In genomic region chr15:81060975-81061374, GRCm38 (mm10) we compare ENCODE assay signal across 15 mouse cellular contexts.
DNase-seq lines count a peak whose midpoint lies in the region; ATAC-seq and TF ChIP-seq lines count a peak whose summit lies in the region.
"Had no signal": no experiment of that assay in that cellular context is flagged by ENCODE, and none has a peak within 500 bp of the region (broad histone marks: within the 10 kb centered on the region; RNA-seq: fewer than 3 reads in every experiment).

No protein-coding gene starts in this region.

- no peaks in the 10 kb centered on the region for H3K79me2 ChIP-seq in heart, adult 2 months (replicated peaks; ENCODE audit: control insufficient read depth, insufficient read depth, low read length)

- no peaks in the 10 kb centered on the region for H3K9me3 ChIP-seq in liver, postnatal 0 days (ENCODE audit: low read length)
- H3K9me3 ChIP-seq in ES-E14 (ENCODE audit: control insufficient read depth, insufficient read depth, low read depth, low read length) = no peaks in the 10 kb centered on the region
- H3K9me3 ChIP-seq in stomach, postnatal 0 days (ENCODE audit: control insufficient read depth, low read length) = no peaks in the 10 kb centered on the region
- no peaks in the 10 kb centered on the region for H3K9me3 ChIP-seq in midbrain, embryonic 11.5 days (ENCODE audit: control insufficient read depth, low read length)
- H3K9me3 ChIP-seq: embryonic facial prominence, embryonic 12.5 days; forebrain, embryonic 15.5 days; liver, embryonic 12.5 days had no signal

- H3K27ac ChIP-seq in heart, adult 2 months = no peak overlapping the region
- no peak overlapping the region for H3K27ac ChIP-seq in liver, postnatal 0 days (ENCODE audit: low read depth)
- H3K27ac ChIP-seq in ES-E14 (ENCODE audit: insufficient read depth, low read depth, low read length, poor library complexity, severe bottlenecking) = no peak overlapping the region
- no peak overlapping the region for H3K27ac ChIP-seq in stomach, postnatal 0 days (replicated peaks)
- H3K27ac ChIP-seq in midbrain, embryonic 11.5 days (ENCODE audit: low read depth, low read length) = no peak overlapping the region
- H3K27ac ChIP-seq: forebrain, embryonic 15.5 days; liver, embryonic 12.5 days had no signal

- no peak overlapping the region for H3K4me2 ChIP-seq in liver, postnatal 0 days (ENCODE audit: low read depth, low read length)
- H3K4me2 ChIP-seq in stomach, postnatal 0 days (replicated peaks; ENCODE audit: low read depth) = no peak overlapping the region
- H3K4me2 ChIP-seq in midbrain, embryonic 11.5 days = no peak overlapping the region
- H3K4me2 ChIP-seq: embryonic facial prominence, embryonic 12.5 days; forebrain, embryonic 15.5 days; liver, embryonic 12.5 days had no signal

- peak; percentile 16; the same call in 1 of the 2 replicates for TF ChIP-seq CTCF in heart, adult 2 months (IDR thresholded peaks at IDR 0.05)
- TF ChIP-seq CTCF in liver, postnatal 0 days (IDR thresholded peaks at IDR 0.05; ENCODE audit: low read depth) = peak; percentile 51
- TF ChIP-seq CTCF in stomach, postnatal 0 days (IDR thresholded peaks at IDR 0.05; ENCODE audit: low read depth) = peak; percentile 52

- intact Hi-C loops in heart, adult 2 months (cut with DNase I) = no loop called here
- intact Hi-C loops in heart, postnatal 36 days (cut with DNase I) = no loop called here

- H3K27me3 ChIP-seq in heart, adult 2 months (ENCODE audit: control insufficient read depth, insufficient read depth, low read length) = no peaks in the 10 kb centered on the region
- no peaks in the 10 kb centered on the region for H3K27me3 ChIP-seq in liver, postnatal 0 days (ENCODE audit: insufficient read depth, low read length)
- H3K27me3 ChIP-seq in stomach, postnatal 0 days (ENCODE audit: control insufficient read depth, insufficient read depth, low read length) = no peaks in the 10 kb centered on the region
- no peaks in the 10 kb centered on the region for H3K27me3 ChIP-seq in midbrain, embryonic 11.5 days (ENCODE audit: control insufficient read depth, insufficient read depth, low read length)
- H3K27me3 ChIP-seq: embryonic facial prominence, embryonic 12.5 days; forebrain, embryonic 15.5 days; liver, embryonic 12.5 days; megakaryocyte, embryonic 14.5 days had no signal

- H3K4me1 ChIP-seq in heart, adult 2 months (ENCODE audit: control insufficient read depth, insufficient read depth, low read length) = no peaks in the 10 kb centered on the region
- peaks cover 9% of the 10 kb centered on the region; the same call in 1 of the 2 replicates for H3K4me1 ChIP-seq in liver, postnatal 0 days (ENCODE audit: insufficient read depth)
- no peaks in the 10 kb centered on the region; a peak in 1 of 4 replicates for H3K4me1 ChIP-seq in ES-E14 (ENCODE audit: control insufficient read depth in 2 of 2, insufficient read depth in 2 of 2, low read length in 2 of 2, poor library complexity in 1 of 2)
- 0 out of 2 replicates have a peak, but pooled peaks cover 5% of the 10 kb centered on the region for H3K4me1 ChIP-seq in stomach, postnatal 0 days (replicated peaks; ENCODE audit: control insufficient read depth, insufficient read depth)
- H3K4me1 ChIP-seq in midbrain, embryonic 11.5 days (ENCODE audit: control insufficient read depth, insufficient read depth, low read length) = 0 out of 2 replicates have a peak, but pooled peaks cover 7% of the 10 kb centered on the region

- WGBS in heart, adult 2 months = 98% methylated on average over 2 of the region's 2 CpGs
- 86% methylated on average over 2 of the region's 2 CpGs for WGBS in liver, postnatal 0 days (ENCODE audit: insufficient replicate concordance)
- 92% methylated on average over 2 of the region's 2 CpGs for WGBS in stomach, postnatal 0 days
- WGBS in midbrain, embryonic 11.5 days = 85% methylated on average over 2 of the region's 2 CpGs

- TF ChIP-seq EP300 in heart, adult 2 months (IDR thresholded peaks at IDR 0.05; ENCODE audit: insufficient read depth, low read depth, low read length) = no peak
- TF ChIP-seq EP300 in liver, postnatal 0 days (IDR thresholded peaks at IDR 0.05; ENCODE audit: low read depth) = no peak
- no peak for TF ChIP-seq EP300 in stomach, postnatal 0 days (optimal IDR thresholded peaks at IDR 0.05)

- no peak overlapping the region for H3K9ac ChIP-seq in heart, adult 2 months (ENCODE audit: low read depth, low read length)
- no peak overlapping the region for H3K9ac ChIP-seq in liver, postnatal 0 days (replicated peaks)
- no peak overlapping the region for H3K9ac ChIP-seq in ES-E14 (ENCODE audit: insufficient read depth, low read depth, low read length, poor library complexity, severe bottlenecking)
- H3K9ac ChIP-seq in stomach, postnatal 0 days (ENCODE audit: low read length) = no peak overlapping the region
- no peak overlapping the region for H3K9ac ChIP-seq in midbrain, embryonic 11.5 days (ENCODE audit: low read length)
- H3K9ac ChIP-seq: embryonic facial prominence, embryonic 12.5 days; forebrain, embryonic 15.5 days; liver, embryonic 12.5 days had no signal

- no peak for DNase-seq in heart, adult 2 months
- no peak for DNase-seq in heart, postnatal 36 days
- DNase-seq in liver, postnatal 0 days = no peak
- DNase-seq in liver (no peak), ES-E14 (ENCODE audit: low read depth, low spot score) (no peak)
- DNase-seq in stomach, postnatal 0 days (ENCODE audit: low spot score) = no peak
- no peak for DNase-seq in midbrain, embryonic 11.5 days (ENCODE audit: low spot score, missing footprints)
- DNase-seq: cerebellum, adult 8-10 months; layer of hippocampus, postnatal 36 days; left cerebral cortex, postnatal 4 days; lung, postnatal 10 days had no signal

- in situ Hi-C loops in ES-E14 (cut with MboI; ENCODE audit: low sequenced_read_pairs in 2 of 2, unreplicated experiment in 2 of 2) = no loop called here

- TF ChIP-seq POLR2A in heart, adult 2 months (IDR thresholded peaks at IDR 0.05; ENCODE audit: insufficient read depth, low read depth, low read length) = no peak

- no peak overlapping the region for H3K4me3 ChIP-seq in heart, adult 2 months
- no peak overlapping the region for H3K4me3 ChIP-seq in liver, postnatal 0 days (ENCODE audit: low read depth, low read length)
- no peak overlapping the region for H3K4me3 ChIP-seq in ES-E14 (ENCODE audit: insufficient read depth in 1 of 2, low read depth in 1 of 2, low read length in 2 of 2, poor library complexity in 1 of 2, severe bottlenecking in 1 of 2)
- no peak overlapping the region for H3K4me3 ChIP-seq in stomach, postnatal 0 days (ENCODE audit: low read depth, low read length)
- no peak overlapping the region for H3K4me3 ChIP-seq in midbrain, embryonic 11.5 days (ENCODE audit: low read depth, low read length)
- H3K4me3 ChIP-seq: embryonic facial prominence, embryonic 12.5 days; forebrain, embryonic 15.5 days; liver, embryonic 12.5 days; megakaryocyte, embryonic 14.5 days had no signal

- no peaks in the 10 kb centered on the region for H3K36me3 ChIP-seq in heart, adult 2 months (ENCODE audit: control insufficient read depth, insufficient read depth, low read length)
- no peaks in the 10 kb centered on the region for H3K36me3 ChIP-seq in liver, postnatal 0 days (replicated peaks; ENCODE audit: insufficient read depth, low read length)
- H3K36me3 ChIP-seq in ES-E14 (ENCODE audit: control insufficient read depth, insufficient read depth, low read length, poor library complexity, severe bottlenecking) = no peaks in the 10 kb centered on the region
- H3K36me3 ChIP-seq in stomach, postnatal 0 days (ENCODE audit: control insufficient read depth, insufficient read depth, low read length) = no peaks in the 10 kb centered on the region
- H3K36me3 ChIP-seq in midbrain, embryonic 11.5 days (ENCODE audit: control insufficient read depth, insufficient read depth, low read length) = no peaks in the 10 kb centered on the region
- H3K36me3 ChIP-seq: embryonic facial prominence, embryonic 12.5 days; forebrain, embryonic 15.5 days; liver, embryonic 12.5 days had no signal

- ATAC-seq in liver, postnatal 0 days = no peak
- no peak for ATAC-seq in stomach, postnatal 0 days (ENCODE audit: low FRiP score, low TSS enrichment)
- ATAC-seq in midbrain, embryonic 11.5 days (ENCODE audit: low FRiP score) = no peak
- ATAC-seq: forebrain, embryonic 15.5 days; liver, embryonic 12.5 days had no signal

TF ChIP-seq in ES-E14, 5 proteins besides CTCF, POLR2A, EP300 and RAD21:
- TF ChIP-seq MAFK (IDR thresholded peaks at IDR 0.05; ENCODE audit: insufficient read depth, low read depth, low read length) = peak; percentile 86
- no peak for TF ChIP-seq HCFC1 (IDR thresholded peaks at IDR 0.05; ENCODE audit: borderline replicate concordance, insufficient read depth, low read length)
- TF ChIP-seq ZNF384 (IDR thresholded peaks at IDR 0.05; ENCODE audit: low read depth, low read length) = no peak
- no peak for TF ChIP-seq ZC3H11A (IDR thresholded peaks at IDR 0.05; ENCODE audit: borderline replicate concordance, low read depth, low read length)
